Mouse (Mus musculus): ENCODE data around the gene Sh3gl2. TPM values are rescaled to one million over a fixed set of nuclear protein-coding genes. Genes with fewer than 3 reads are reported as not detected.

Gene Sh3gl2
- polyA plus RNA-seq, 1 experiment = 0.87 TPM

- TF ChIP-seq POLR2A (IDR thresholded peaks at IDR 0.05; ENCODE audit: borderline replicate concordance, control insufficient read depth, low read depth, low read length) (no peak), CTCF (IDR thresholded peaks at IDR 0.05; ENCODE audit: control insufficient read depth, insufficient read depth, low read length) (no peak)
- Histone ChIP-seq H3K4me3 (replicated peaks; ENCODE audit: control insufficient read depth, low read depth, low read length) (no peak overlapping the region), H3K4me1 (ENCODE audit: control insufficient read depth, insufficient read depth, low read length) (no peaks in the 10 kb centered on the region), H3K27ac (ENCODE audit: control insufficient read depth, insufficient read depth, low read depth, low read length, poor library complexity) (no peak overlapping the region)
- 74% methylated on average over 6 of the region's 6 CpGs for WGBS
Measured at GRCm38 (mm10) chr4:85420429-85420828, 215.5 kb downstream of the Sh3gl2 start.

- no peak overlapping the region for H3K27ac ChIP-seq (ENCODE audit: control insufficient read depth, insufficient read depth, low read depth, low read length, poor library complexity)
- H3K4me3 ChIP-seq (replicated peaks; ENCODE audit: control insufficient read depth, low read depth, low read length) = no peak overlapping the region
- 74% methylated on average over 4 of the region's 4 CpGs for WGBS
- H3K4me1 ChIP-seq (ENCODE audit: control insufficient read depth, insufficient read depth, low read length) = no peaks in the 10 kb centered on the region
- no peak for TF ChIP-seq POLR2A (IDR thresholded peaks at IDR 0.05; ENCODE audit: borderline replicate concordance, control insufficient read depth, low read depth, low read length)
- no peak for TF ChIP-seq CTCF (IDR thresholded peaks at IDR 0.05; ENCODE audit: control insufficient read depth, insufficient read depth, low read length)
Measured at GRCm38 (mm10) chr4:85426211-85426610, 221.3 kb downstream of the Sh3gl2 start.

- H3K27ac ChIP-seq (ENCODE audit: control insufficient read depth, insufficient read depth, low read depth, low read length, poor library complexity) = no peak overlapping the region
- H3K4me3 ChIP-seq (replicated peaks; ENCODE audit: control insufficient read depth, low read depth, low read length) = no peak overlapping the region
- TF ChIP-seq POLR2A (IDR thresholded peaks at IDR 0.05; ENCODE audit: borderline replicate concordance, control insufficient read depth, low read depth, low read length) (no peak), CTCF (IDR thresholded peaks at IDR 0.05; ENCODE audit: control insufficient read depth, insufficient read depth, low read length) (no peak)
- WGBS = 71% methylated on average over 4 of the region's 4 CpGs
- H3K4me1 ChIP-seq (ENCODE audit: control insufficient read depth, insufficient read depth, low read length) = no peaks in the 10 kb centered on the region
Measured at GRCm38 (mm10) chr4:85432786-85433185, 227.9 kb downstream of the Sh3gl2 start.

GRCm38 (mm10) chr4:85434734-85435133, 229.8 kb downstream of the Sh3gl2 start:
- WGBS = 64% methylated on average over 8 of the region's 8 CpGs
- Histone ChIP-seq H3K4me3 (replicated peaks; ENCODE audit: control insufficient read depth, low read depth, low read length) (no peak overlapping the region), H3K4me1 (ENCODE audit: control insufficient read depth, insufficient read depth, low read length) (no peaks in the 10 kb centered on the region), H3K27ac (ENCODE audit: control insufficient read depth, insufficient read depth, low read depth, low read length, poor library complexity) (no peak overlapping the region)
- no peak for TF ChIP-seq CTCF (IDR thresholded peaks at IDR 0.05; ENCODE audit: control insufficient read depth, insufficient read depth, low read length)
- no peak for TF ChIP-seq POLR2A (IDR thresholded peaks at IDR 0.05; ENCODE audit: borderline replicate concordance, control insufficient read depth, low read depth, low read length)

GRCm38 (mm10) chr4:85438813-85439212, 233.9 kb downstream of the Sh3gl2 start:
- no peak overlapping the region for H3K27ac ChIP-seq (ENCODE audit: control insufficient read depth, insufficient read depth, low read depth, low read length, poor library complexity)
- H3K4me3 ChIP-seq (replicated peaks; ENCODE audit: control insufficient read depth, low read depth, low read length) = no peak overlapping the region
- TF ChIP-seq CTCF (IDR thresholded peaks at IDR 0.05; ENCODE audit: control insufficient read depth, insufficient read depth, low read length) (no peak), POLR2A (IDR thresholded peaks at IDR 0.05; ENCODE audit: borderline replicate concordance, control insufficient read depth, low read depth, low read length) (no peak)
- no peaks in the 10 kb centered on the region for H3K4me1 ChIP-seq (ENCODE audit: control insufficient read depth, insufficient read depth, low read length)
- 61% methylated on average over 3 of the region's 3 CpGs for WGBS

GRCm38 (mm10) chr4:85483586-85483985, 278.7 kb downstream of the Sh3gl2 start:
- no peak overlapping the region for H3K27ac ChIP-seq (ENCODE audit: control insufficient read depth, insufficient read depth, low read depth, low read length, poor library complexity)
- WGBS = 86% methylated on average over 6 of the region's 6 CpGs

GRCm38 (mm10) chr4:85486316-85486946, 281.5 kb downstream of the Sh3gl2 start:
- 84% methylated on average over 10 of the region's 10 CpGs for WGBS
- TF ChIP-seq POLR2A (IDR thresholded peaks at IDR 0.05; ENCODE audit: borderline replicate concordance, control insufficient read depth, low read depth, low read length) (no peak), CTCF (IDR thresholded peaks at IDR 0.05; ENCODE audit: control insufficient read depth, insufficient read depth, low read length) (no peak)
- H3K4me1 ChIP-seq (ENCODE audit: control insufficient read depth, insufficient read depth, low read length) = no peaks in the 10 kb centered on the region
- no peak overlapping the region for H3K27ac ChIP-seq (ENCODE audit: control insufficient read depth, insufficient read depth, low read depth, low read length, poor library complexity)
- H3K4me3 ChIP-seq (replicated peaks; ENCODE audit: control insufficient read depth, low read depth, low read length) = no peak overlapping the region

More at GRCm38 (mm10) chr4:85483586-85483985, 278.7 kb downstream of the Sh3gl2 start:
- H3K4me1 ChIP-seq (ENCODE audit: control insufficient read depth, insufficient read depth, low read length) = no peaks in the 10 kb centered on the region
- TF ChIP-seq POLR2A (IDR thresholded peaks at IDR 0.05; ENCODE audit: borderline replicate concordance, control insufficient read depth, low read depth, low read length) (no peak), CTCF (IDR thresholded peaks at IDR 0.05; ENCODE audit: control insufficient read depth, insufficient read depth, low read length) (no peak)
- no peak overlapping the region for H3K4me3 ChIP-seq (replicated peaks; ENCODE audit: control insufficient read depth, low read depth, low read length)

GRCm38 (mm10) chr4:85505718-85506117, 300.8 kb downstream of the Sh3gl2 start:
- no peak for TF ChIP-seq POLR2A (IDR thresholded peaks at IDR 0.05; ENCODE audit: borderline replicate concordance, control insufficient read depth, low read depth, low read length)
- Histone ChIP-seq H3K27ac (ENCODE audit: control insufficient read depth, insufficient read depth, low read depth, low read length, poor library complexity) (no peak overlapping the region), H3K4me1 (ENCODE audit: control insufficient read depth, insufficient read depth, low read length) (no peaks in the 10 kb centered on the region), H3K4me3 (replicated peaks; ENCODE audit: control insufficient read depth, low read depth, low read length) (no peak overlapping the region)
- WGBS = 69% methylated on average over 3 of the region's 3 CpGs

GRCm38 (mm10) chr4:85506976-85507375, 302.1 kb downstream of the Sh3gl2 start:
- Histone ChIP-seq H3K4me3 (replicated peaks; ENCODE audit: control insufficient read depth, low read depth, low read length) (no peak overlapping the region), H3K27ac (ENCODE audit: control insufficient read depth, insufficient read depth, low read depth, low read length, poor library complexity) (no peak overlapping the region), H3K4me1 (ENCODE audit: control insufficient read depth, insufficient read depth, low read length) (no peaks in the 10 kb centered on the region)
- 68% methylated on average over 2 of the region's 2 CpGs for WGBS
- TF ChIP-seq POLR2A (IDR thresholded peaks at IDR 0.05; ENCODE audit: borderline replicate concordance, control insufficient read depth, low read depth, low read length) = no peak
- TF ChIP-seq CTCF (IDR thresholded peaks at IDR 0.05; ENCODE audit: control insufficient read depth, insufficient read depth, low read length) = no peak

Measured in bone marrow, adult 2 months (tissue).